Mouse (Mus musculus): ENCODE results near the gene Gm1113. TPM values are rescaled to one million over a fixed set of nuclear protein-coding genes. Genes with fewer than 3 reads are reported as not detected.

Gm1113 gene
- total and polyA plus RNA-seq, 2 experiments = not detected

GRCm38 (mm10) chr9:35544666-35545065 lies 26.6 kb upstream of the Gm1113 start:
- DNase-seq (ENCODE audit: extremely low read depth, low read depth, low spot score) = peak; percentile 53
- Histone ChIP-seq H3K4me1 (ENCODE audit: control insufficient read depth, insufficient read depth, low read length) (no peaks in the 10 kb centered on the region), H3K36me3 (ENCODE audit: control insufficient read depth, insufficient read depth, low read length) (no peaks in the 10 kb centered on the region), H3K79me2 (ENCODE audit: control insufficient read depth, insufficient read depth, low read length) (no peaks in the 10 kb centered on the region), H3K9ac (ENCODE audit: low read depth, low read length) (no peak overlapping the region), H3K27ac (replicated peaks; ENCODE audit: insufficient read depth, low read depth, low read length) (no peak overlapping the region), H3K27me3 (ENCODE audit: control insufficient read depth, insufficient read depth, low read length) (no peaks in the 10 kb centered on the region), H3K4me3 (ENCODE audit: insufficient read depth, low read depth, low read length) (no peak overlapping the region)
- TF ChIP-seq CTCF (IDR thresholded peaks at IDR 0.05; ENCODE audit: low read depth, low read length) = no peak
- TF ChIP-seq POLR2A (IDR thresholded peaks at IDR 0.05; ENCODE audit: extremely low read depth, insufficient read depth, low read length) = no peak
- WGBS = 19% methylated on average over 2 of the region's 2 CpGs

- H3K9ac ChIP-seq (ENCODE audit: low read depth, low read length) = no peak overlapping the region
- no peaks in the 10 kb centered on the region for H3K27me3 ChIP-seq (ENCODE audit: control insufficient read depth, insufficient read depth, low read length)
- no peaks in the 10 kb centered on the region for H3K4me1 ChIP-seq (ENCODE audit: control insufficient read depth, insufficient read depth, low read length)
- no peaks in the 10 kb centered on the region for H3K36me3 ChIP-seq (ENCODE audit: control insufficient read depth, insufficient read depth, low read length)
- no peak for DNase-seq (ENCODE audit: extremely low read depth, low read depth, low spot score)
- no peak overlapping the region for H3K4me3 ChIP-seq (ENCODE audit: insufficient read depth, low read depth, low read length)
- no peak for TF ChIP-seq CTCF (IDR thresholded peaks at IDR 0.05; ENCODE audit: low read depth, low read length)
- no peak for TF ChIP-seq POLR2A (IDR thresholded peaks at IDR 0.05; ENCODE audit: extremely low read depth, insufficient read depth, low read length)
- no peaks in the 10 kb centered on the region for H3K79me2 ChIP-seq (ENCODE audit: control insufficient read depth, insufficient read depth, low read length)
- WGBS = 88% methylated on average over 14 of the region's 14 CpGs
- H3K27ac ChIP-seq (replicated peaks; ENCODE audit: insufficient read depth, low read depth, low read length) = no peak overlapping the region
Observed at GRCm38 (mm10) chr9:35543099-35543860, 25.2 kb upstream of the Gm1113 start.

- WGBS = 55% methylated on average over 6 of the region's 6 CpGs
- DNase-seq (ENCODE audit: extremely low read depth, low read depth, low spot score) = no peak
- no peak overlapping the region for H3K4me3 ChIP-seq (ENCODE audit: insufficient read depth, low read depth, low read length)
Observed at GRCm38 (mm10) chr9:35541941-35542340, 23.9 kb upstream of the Gm1113 start.

GRCm38 (mm10) chr9:35541488-35541887 lies 23.4 kb upstream of the Gm1113 start:
- H3K4me1 ChIP-seq (ENCODE audit: control insufficient read depth, insufficient read depth, low read length) = no peaks in the 10 kb centered on the region
- no peaks in the 10 kb centered on the region for H3K79me2 ChIP-seq (ENCODE audit: control insufficient read depth, insufficient read depth, low read length)
- DNase-seq (ENCODE audit: extremely low read depth, low read depth, low spot score) = peak; percentile 35
- no peak overlapping the region for H3K9ac ChIP-seq (ENCODE audit: low read depth, low read length)
- 9% methylated on average over 6 of the region's 6 CpGs for WGBS
- H3K27me3 ChIP-seq (ENCODE audit: control insufficient read depth, insufficient read depth, low read length) = no peaks in the 10 kb centered on the region
- no peak overlapping the region for H3K4me3 ChIP-seq (ENCODE audit: insufficient read depth, low read depth, low read length)
- H3K36me3 ChIP-seq (ENCODE audit: control insufficient read depth, insufficient read depth, low read length) = no peaks in the 10 kb centered on the region
- H3K27ac ChIP-seq (replicated peaks; ENCODE audit: insufficient read depth, low read depth, low read length) = no peak overlapping the region
- TF ChIP-seq POLR2A (IDR thresholded peaks at IDR 0.05; ENCODE audit: extremely low read depth, insufficient read depth, low read length) (no peak), CTCF (IDR thresholded peaks at IDR 0.05; ENCODE audit: low read depth, low read length) (peak; percentile 67)

More at GRCm38 (mm10) chr9:35541941-35542340, 23.9 kb upstream of the Gm1113 start:
- Histone ChIP-seq H3K36me3 (ENCODE audit: control insufficient read depth, insufficient read depth, low read length) (no peaks in the 10 kb centered on the region), H3K79me2 (ENCODE audit: control insufficient read depth, insufficient read depth, low read length) (no peaks in the 10 kb centered on the region), H3K27me3 (ENCODE audit: control insufficient read depth, insufficient read depth, low read length) (no peaks in the 10 kb centered on the region), H3K4me1 (ENCODE audit: control insufficient read depth, insufficient read depth, low read length) (no peaks in the 10 kb centered on the region), H3K27ac (replicated peaks; ENCODE audit: insufficient read depth, low read depth, low read length) (no peak overlapping the region), H3K9ac (ENCODE audit: low read depth, low read length) (no peak overlapping the region)
- TF ChIP-seq POLR2A (IDR thresholded peaks at IDR 0.05; ENCODE audit: extremely low read depth, insufficient read depth, low read length) = no peak
- TF ChIP-seq CTCF (IDR thresholded peaks at IDR 0.05; ENCODE audit: low read depth, low read length) = no peak

GRCm38 (mm10) chr9:35541024-35541423 lies 23.0 kb upstream of the Gm1113 start:
- DNase-seq (ENCODE audit: extremely low read depth, low read depth, low spot score) = no peak
- H3K9ac ChIP-seq (ENCODE audit: low read depth, low read length) = no peak overlapping the region
- 81% methylated on average over 5 of the region's 5 CpGs for WGBS
- TF ChIP-seq CTCF (IDR thresholded peaks at IDR 0.05; ENCODE audit: low read depth, low read length) (no peak), POLR2A (IDR thresholded peaks at IDR 0.05; ENCODE audit: extremely low read depth, insufficient read depth, low read length) (no peak)
- no peaks in the 10 kb centered on the region for H3K36me3 ChIP-seq (ENCODE audit: control insufficient read depth, insufficient read depth, low read length)
- no peak overlapping the region for H3K27ac ChIP-seq (replicated peaks; ENCODE audit: insufficient read depth, low read depth, low read length)
- H3K79me2 ChIP-seq (ENCODE audit: control insufficient read depth, insufficient read depth, low read length) = no peaks in the 10 kb centered on the region
- no peak overlapping the region for H3K4me3 ChIP-seq (ENCODE audit: insufficient read depth, low read depth, low read length)
- H3K4me1 ChIP-seq (ENCODE audit: control insufficient read depth, insufficient read depth, low read length) = no peaks in the 10 kb centered on the region
- H3K27me3 ChIP-seq (ENCODE audit: control insufficient read depth, insufficient read depth, low read length) = no peaks in the 10 kb centered on the region
